Mouse (Mus musculus) G1E (cell line): ENCODE results near the gene Slc45a1.

Experiments used
- CTCF ChIP-seq: IDR thresholded peaks from 2 replicates; pipeline ENCODE4 v1.5.1; 2012; ENCODE audit warnings: low read depth, low read length, inconsistent platforms, mixed read lengths
- GATA1 ChIP-seq: IDR thresholded peaks from 2 replicates; pipeline ENCODE4 v1.6.1; 2012; ENCODE audit warnings: borderline replicate concordance, low read length, inconsistent platforms, mixed read lengths
- POLR2AphosphoS5 ChIP-seq: IDR thresholded peaks from 2 replicates; pipeline ENCODE4 v1.6.1; 2012; ENCODE audit warnings: low read depth, low read length, inconsistent platforms; ENCODE audit not compliant: insufficient replicate concordance

DNA sequence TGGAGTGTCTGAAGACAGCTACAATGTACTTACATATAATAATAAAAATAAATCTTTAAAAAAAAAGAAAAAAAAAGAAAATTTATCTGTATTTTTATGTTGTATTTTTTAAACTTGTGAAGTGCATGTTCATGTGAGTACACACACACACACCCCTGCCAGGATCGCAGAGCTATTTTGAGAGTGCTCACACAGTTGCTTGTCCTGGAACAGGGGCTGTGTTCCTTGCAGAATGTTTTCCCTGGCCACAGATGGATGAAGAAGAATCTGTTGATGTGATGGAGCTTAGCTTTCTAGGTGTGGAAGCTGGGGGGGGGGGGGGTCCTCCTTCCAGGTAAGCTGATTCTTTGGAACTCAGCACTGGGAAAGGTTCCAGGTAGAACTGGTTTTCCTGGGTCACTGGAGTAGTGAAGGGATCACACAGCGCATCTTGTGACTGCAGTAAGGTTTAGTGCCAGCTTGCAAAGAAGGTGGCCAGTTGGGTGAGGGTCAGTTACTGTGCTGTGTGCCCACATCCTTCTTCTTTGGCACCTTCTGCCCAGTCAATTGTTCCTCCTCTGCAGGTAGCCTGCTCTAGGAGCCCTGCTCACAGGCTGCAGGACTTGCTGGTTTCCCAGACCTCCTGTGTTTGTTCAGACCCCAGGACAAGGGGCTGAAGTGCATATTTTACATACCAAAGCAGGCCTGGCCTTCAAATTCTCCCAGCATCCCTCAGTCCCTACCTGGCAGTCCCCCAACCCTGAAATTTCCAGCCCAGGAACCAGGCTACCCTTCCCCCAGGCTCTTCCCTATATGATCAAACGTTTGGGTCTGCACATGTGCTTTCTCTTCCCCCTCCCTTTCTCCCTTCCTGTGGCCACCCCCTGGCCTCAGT, 52.6 kb downstream of the Slc45a1 start:
- TF ChIP-seq CTCF (no peak), GATA1 (no peak), POLR2AphosphoS5 (no peak)
